Mouse (Mus musculus) MEL (cell line): ENCODE results near the gene Prnd.

ENCODE experiments used
- CHD1 ChIP-seq: IDR thresholded peaks from 2 replicates; pipeline ENCODE4 v1.6.1; 2012; ENCODE audit warnings: low read depth, mild to moderate bottlenecking, inconsistent platforms, low read length, improper control_type of control experiment
- CTCF ChIP-seq, 3 experiments: IDR thresholded peaks in 2 of 3; conservative IDR thresholded peaks in 1 of 3; 2 replicates each; pipeline ENCODE4 v1.5.1; 2011 to 2012; ENCODE audit warnings: low read length in 3 of 3, low read depth in 2 of 3, mild to moderate bottlenecking in 2 of 3, improper control_type of control experiment in 1 of 3, inconsistent platforms in 1 of 3, mixed read lengths in 1 of 3, moderate library complexity in 1 of 3; ENCODE audit not compliant: control insufficient read depth in 1 of 3, insufficient read depth in 1 of 3, poor library complexity in 1 of 3, severe bottlenecking in 1 of 3
- E2F4 ChIP-seq: IDR thresholded peaks from 2 replicates; pipeline ENCODE4 v1.6.1; 2011; ENCODE audit warnings: low read depth, low read length, improper control_type of control experiment, borderline replicate concordance
- EP300 ChIP-seq, 2 experiments: IDR thresholded peaks; 2 replicates each; pipeline ENCODE4 v1.6.1; 2011; ENCODE audit warnings: improper control_type of control experiment in 2 of 2, low read length in 2 of 2, low read depth in 1 of 2, mild to moderate bottlenecking in 1 of 2
- HCFC1 ChIP-seq: IDR thresholded peaks from 2 replicates; pipeline ENCODE4 v1.6.1; 2012; ENCODE audit warnings: low read depth, mild to moderate bottlenecking, inconsistent platforms, low read length, improper control_type of control experiment, moderate library complexity
- MXI1 ChIP-seq: IDR thresholded peaks from 2 replicates; pipeline ENCODE4 v1.6.1; 2011; ENCODE audit warnings: mild to moderate bottlenecking, low read depth, low read length, improper control_type of control experiment
- POLR2A ChIP-seq, 2 experiments: IDR thresholded peaks; 2 replicates each; pipeline ENCODE4 v1.6.1; 2011 to 2012; ENCODE audit warnings: low read length in 2 of 2, mild to moderate bottlenecking in 2 of 2, control low read depth in 1 of 2, improper control_type of control experiment in 1 of 2, low read depth in 1 of 2, moderate library complexity in 1 of 2; ENCODE audit not compliant: control insufficient read depth in 1 of 2, insufficient read depth in 1 of 2, poor library complexity in 1 of 2
- SIN3A ChIP-seq: IDR thresholded peaks from 2 replicates; pipeline ENCODE4 v1.6.1; 2012; ENCODE audit warnings: low read length, improper control_type of control experiment, inconsistent platforms
- TAL1 ChIP-seq: IDR thresholded peaks from 2 replicates; pipeline ENCODE4 v1.6.1; 2012; ENCODE audit warnings: mild to moderate bottlenecking, inconsistent platforms, low read length, moderate library complexity, mixed read lengths
- UBTF ChIP-seq: IDR thresholded peaks from 2 replicates; pipeline ENCODE4 v1.6.1; 2012; ENCODE audit warnings: low read depth, mild to moderate bottlenecking, inconsistent platforms, low read length, improper control_type of control experiment, moderate library complexity, borderline replicate concordance; ENCODE audit not compliant: insufficient read depth
- ZC3H11A ChIP-seq: IDR thresholded peaks from 2 replicates; pipeline ENCODE4 v1.6.1; 2012; ENCODE audit warnings: low read depth, mild to moderate bottlenecking, inconsistent platforms, low read length, improper control_type of control experiment

GRCm38 (mm10) chr2:132005445-132005844, 54.8 kb downstream of the Prnd start:
- no peak for TF ChIP-seq CTCF (IDR thresholded peaks at IDR 0.05 in 2 of 3, conservative IDR thresholded peaks at IDR 0.05 in 1 of 3; ENCODE audit: control insufficient read depth in 1 of 3, insufficient read depth in 1 of 3, low read depth in 2 of 3, low read length in 3 of 3, poor library complexity in 1 of 3, severe bottlenecking in 1 of 3)
- TF ChIP-seq UBTF, result no peak
- no peak for TF ChIP-seq EP300 (IDR thresholded peaks at IDR 0.05; ENCODE audit: low read depth in 1 of 2, low read length in 2 of 2)
- TF ChIP-seq TAL1, result no peak
- TF ChIP-seq ZC3H11A, result no peak
- no peak for TF ChIP-seq MXI1
- TF ChIP-seq CHD1, result no peak
- TF ChIP-seq POLR2A (IDR thresholded peaks at IDR 0.05; ENCODE audit: control insufficient read depth in 1 of 2, insufficient read depth in 1 of 2, low read depth in 1 of 2, low read length in 2 of 2, poor library complexity in 1 of 2), result no peak
- no peak for TF ChIP-seq SIN3A
- TF ChIP-seq HCFC1, result no peak
- TF ChIP-seq E2F4, result no peak
